Mouse (Mus musculus) stomach, adult 2 months (tissue): ENCODE results near the gene Acsm5. TPM values are rescaled to one million over a fixed set of nuclear protein-coding genes. Genes with fewer than 3 reads are reported as not detected.

Experiments
- polyA plus RNA-seq: library from polyadenylated mRNA; depleted of rRNA; stranded (reverse); fragments of >200 nt; gene quantifications from 2 replicates; pipeline ENCODE4 v1.2.3, GENCODE M21; 2012; rRNA removed

The Acsm5 gene
- polyA plus RNA-seq = not detected in 2 replicates

DNA sequence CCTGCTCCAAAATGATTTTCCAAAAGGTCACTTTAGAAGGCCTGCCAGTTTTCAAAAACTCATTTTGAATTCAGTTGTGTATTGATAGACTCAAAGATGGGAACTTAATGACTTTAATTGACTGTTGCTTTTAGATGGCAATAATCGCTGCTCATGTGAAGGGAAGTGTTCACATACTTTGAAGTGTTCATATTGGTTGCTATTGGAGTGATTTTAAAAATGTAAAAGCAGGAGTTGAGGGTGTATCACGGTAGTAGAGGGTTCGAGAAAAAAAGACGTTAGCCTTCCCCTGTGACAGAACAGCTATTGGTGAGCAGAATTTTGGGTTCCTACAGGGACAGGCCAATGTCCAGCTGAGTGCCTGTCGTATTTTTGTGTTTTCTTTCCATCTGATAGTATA is at the start of gene Acsm5:
Acsm5 (plus strand) TSS at position 301 of the 400 bp plus-strand sequence.

DNA sequence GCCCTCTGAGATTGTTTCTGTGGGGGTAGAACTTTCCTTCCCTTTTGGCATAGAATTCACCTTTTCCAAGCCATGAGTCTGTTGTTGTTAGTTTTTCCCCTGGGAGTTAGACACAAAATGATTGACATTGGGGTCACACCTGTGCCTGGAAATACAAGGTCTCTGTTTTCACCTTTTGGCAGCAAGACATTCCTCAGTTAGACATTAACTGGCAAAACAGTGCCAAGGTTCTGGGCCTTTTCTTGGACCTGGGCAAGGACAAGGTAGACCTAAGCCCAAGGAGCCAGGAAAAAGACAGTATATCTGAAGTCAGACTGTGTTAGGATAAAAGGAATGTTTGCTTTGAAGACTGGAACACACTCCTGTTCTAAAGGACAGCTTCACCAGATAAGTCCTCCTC is 40.0 kb upstream of the Acsm5 start, which contains the start of gene Umod:
Umod (minus strand) TSS at position 27 of the 400 bp plus-strand sequence.

DNA sequence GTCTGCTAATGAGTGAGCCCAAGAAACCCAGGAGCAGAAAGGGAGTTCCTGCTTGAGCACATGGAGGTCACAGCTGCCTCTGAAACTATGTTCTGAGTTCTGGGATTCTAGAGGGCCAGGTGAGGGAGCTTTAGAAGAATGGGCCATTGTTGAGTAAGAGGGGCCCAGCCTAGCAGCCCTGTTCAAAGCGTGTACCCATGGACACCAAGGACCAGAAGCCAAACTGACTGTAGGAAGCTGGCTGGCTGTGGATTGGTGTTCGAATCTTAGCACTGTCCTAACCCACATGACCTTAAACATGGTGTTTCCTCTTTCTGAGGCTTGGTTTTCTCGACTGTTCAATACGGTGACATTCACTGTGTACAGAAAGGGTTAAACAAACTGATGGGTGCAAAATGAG is 4.1 kb downstream of the Acsm5 start, which contains the start of gene Pdilt:
Pdilt (minus strand) TSS at position 101 of the 400 bp plus-strand sequence.

DNA sequence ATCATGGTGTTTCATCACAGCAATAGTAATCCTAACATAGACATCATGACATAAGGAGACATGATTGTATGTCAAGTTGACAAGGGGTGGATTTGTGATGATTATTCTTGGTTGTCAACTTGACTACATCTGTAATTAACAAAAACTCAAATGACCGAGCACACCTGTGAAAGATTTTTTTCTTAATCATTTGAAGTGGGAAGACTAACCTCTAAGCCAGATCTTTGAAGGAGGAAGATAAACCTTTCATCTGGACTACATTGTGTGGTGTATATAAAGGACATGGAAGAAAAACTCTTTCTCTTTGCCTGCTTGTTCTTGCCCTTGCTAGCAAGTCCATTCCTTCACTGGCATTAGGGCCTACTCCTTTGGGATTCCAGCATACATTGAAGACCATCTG is 34.8 kb downstream of the Acsm5 start, which contains the start of gene Acsm2:
Acsm2 (plus strand) TSS at position 301 of the 400 bp plus-strand sequence.

Other genes with a start within 250 kb of the Acsm5 start
- gene Gp2, start 60.2 kb upstream of the Acsm5 start, polyA plus RNA-seq = not detected in 2 replicates
- 0.17 and 1.0 TPM in 2 replicates for gene Umod, start 40.2 kb upstream of the Acsm5 start, polyA plus RNA-seq
- gene Pdilt, start 4.0 kb downstream of the Acsm5 start, polyA plus RNA-seq = not detected in 2 replicates
- gene Acsm2, start 34.9 kb downstream of the Acsm5 start, polyA plus RNA-seq = not detected in 2 replicates
- 0.09 TPM in 1 of 2 replicates, not detected in the other for gene Acsm1, start 87.6 kb downstream of the Acsm5 start, polyA plus RNA-seq
- gene Acsm4, start 170.6 kb downstream of the Acsm5 start, polyA plus RNA-seq = not detected in 2 replicates
- 2.8 and 4.6 TPM in 2 replicates for gene Thumpd1, start 201.3 kb downstream of the Acsm5 start, polyA plus RNA-seq
- gene Acsm3, start 241.5 kb downstream of the Acsm5 start, polyA plus RNA-seq = 2.8 and 3.8 TPM in 2 replicates